Mouse (Mus musculus) ovary, postnatal 36 days (tissue): ENCODE results near the gene Slco3a1.

Experiments used
- DNase-seq: peaks from one replicate; pipeline ENCODE4 v3.0.0; 2022; ENCODE audit warnings: low spot score, mixed read lengths

The Slco3a1 gene

GRCm38 (mm10) chr7:74486083-74486482 is 68.5 kb downstream of the Slco3a1 start:
- no peak for DNase-seq

GRCm38 (mm10) chr7:74485669-74486068 is 68.9 kb downstream of the Slco3a1 start:
- no peak for DNase-seq

GRCm38 (mm10) chr7:74484024-74484385 is 70.6 kb downstream of the Slco3a1 start:
- DNase-seq: no peak

DNA sequence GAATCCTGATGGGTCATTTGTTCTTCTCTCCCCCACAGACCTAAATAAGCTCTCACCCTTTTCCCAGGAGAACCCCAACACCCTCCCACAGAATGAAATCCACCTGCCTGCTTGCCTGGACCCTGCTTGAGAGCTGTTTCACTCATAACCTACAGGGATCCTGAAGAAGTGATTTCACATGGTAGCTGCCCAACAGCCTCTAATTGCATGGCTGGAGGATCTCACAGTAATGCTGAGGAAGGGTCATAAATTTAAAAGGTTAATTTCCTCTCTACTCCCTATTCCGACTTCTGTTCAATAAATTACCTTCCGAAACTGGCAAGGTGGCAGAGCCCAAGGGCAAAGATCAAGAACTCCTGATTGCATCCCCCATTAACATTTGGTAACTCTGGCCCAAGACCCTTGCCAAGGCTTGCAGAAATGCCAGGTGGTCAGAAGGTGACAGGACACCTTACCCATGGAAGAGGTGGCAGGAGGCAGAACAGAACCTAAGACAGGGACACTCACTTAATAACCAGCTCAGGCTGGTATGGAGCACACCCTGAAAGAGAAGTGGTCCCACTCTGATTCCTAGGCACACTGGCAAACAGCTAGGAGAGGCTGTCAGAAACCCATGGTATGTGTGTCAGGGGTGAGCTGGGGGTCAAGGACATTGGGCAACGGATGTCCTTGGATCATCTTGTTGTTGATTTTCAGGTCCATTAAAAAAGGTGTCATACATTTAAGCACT is 71.1 kb downstream of the Slco3a1 start:
- DNase-seq: no peak

DNA sequence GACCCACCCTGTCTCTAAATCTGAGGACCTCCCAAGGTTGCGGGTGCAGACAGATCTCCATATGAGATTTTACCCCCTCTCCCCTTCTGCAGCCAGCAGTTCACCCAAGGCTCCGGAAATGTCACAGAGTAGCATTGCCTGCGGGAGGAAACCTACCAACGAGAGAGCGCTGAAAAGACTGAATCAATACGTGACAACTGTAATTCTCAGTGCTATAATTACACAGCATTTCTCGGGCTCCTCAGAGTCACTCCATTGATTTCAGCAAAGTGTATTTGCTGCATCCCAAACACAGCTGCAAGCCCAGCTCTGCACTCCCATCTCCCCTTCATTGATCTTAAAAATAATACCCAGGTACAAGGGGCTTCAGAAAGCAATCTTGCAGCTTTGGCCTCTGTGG is 82.8 kb downstream of the Slco3a1 start:
- no peak for DNase-seq

DNA sequence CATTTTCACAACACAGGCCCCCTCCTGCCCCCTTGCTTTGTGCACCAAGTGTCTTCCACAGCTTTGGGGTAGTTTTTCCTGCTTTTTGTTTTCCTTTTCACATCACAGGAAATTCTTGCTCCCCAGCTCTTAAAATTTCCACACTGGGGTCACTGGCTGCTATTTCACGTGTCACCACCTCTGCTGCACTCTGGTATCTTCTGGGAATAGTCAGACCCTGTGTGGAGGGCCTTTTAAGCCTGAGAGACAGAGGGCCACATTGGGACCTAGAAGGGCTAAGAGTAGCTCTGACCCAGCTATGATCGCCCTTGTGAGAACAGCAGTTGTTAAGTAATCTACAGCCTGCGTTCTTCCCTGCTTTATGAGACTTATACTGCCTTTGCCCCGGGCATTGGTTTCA is 87.7 kb downstream of the Slco3a1 start:
- DNase-seq: no peak

GRCm38 (mm10) chr7:74464638-74465037 is 89.9 kb downstream of the Slco3a1 start:
- DNase-seq: no peak

DNA sequence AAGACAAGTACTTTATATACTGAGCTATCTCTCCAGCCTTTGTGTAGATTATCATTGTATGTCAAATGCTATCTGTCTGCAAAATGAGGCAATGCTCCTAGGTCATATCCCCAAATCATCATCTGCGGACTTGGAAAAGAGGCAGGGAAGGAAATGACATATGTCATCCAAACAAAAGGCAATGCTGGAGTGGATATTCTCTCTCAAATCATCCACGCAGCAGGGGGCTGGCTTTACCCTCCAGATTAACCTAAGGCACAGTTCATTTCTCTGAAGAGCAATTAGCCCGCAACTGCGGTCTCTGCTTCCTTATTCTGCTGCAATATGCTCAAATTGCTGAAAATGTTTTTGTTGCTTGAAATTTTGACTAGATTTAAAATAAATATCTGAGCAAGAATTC is 92.1 kb downstream of the Slco3a1 start:
- DNase-seq: no peak

DNA sequence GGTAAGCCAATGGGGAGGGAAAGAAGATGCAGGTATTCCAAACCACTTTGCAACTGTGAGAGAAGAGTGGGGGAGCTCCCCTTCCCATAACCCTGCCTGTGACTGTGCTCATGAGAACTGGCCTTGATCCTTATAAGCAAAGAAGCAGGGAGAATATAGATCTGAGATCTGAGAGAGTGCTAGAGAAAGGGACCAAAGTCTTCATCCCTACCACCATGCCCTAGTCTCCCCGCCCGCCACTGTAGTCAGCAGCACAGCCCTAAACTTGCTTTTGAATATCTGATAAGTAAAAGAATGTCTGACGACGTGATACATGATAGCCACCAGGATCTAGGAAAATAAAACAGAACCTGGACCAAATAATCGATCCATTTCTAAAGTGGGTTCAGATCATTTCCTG is 92.8 kb downstream of the Slco3a1 start:
- no peak for DNase-seq

- DNase-seq: no peak
Observed at GRCm38 (mm10) chr7:74461146-74461545, 93.4 kb downstream of the Slco3a1 start.

GRCm38 (mm10) chr7:74459812-74460211 is 94.8 kb downstream of the Slco3a1 start:
- no peak for DNase-seq

DNA sequence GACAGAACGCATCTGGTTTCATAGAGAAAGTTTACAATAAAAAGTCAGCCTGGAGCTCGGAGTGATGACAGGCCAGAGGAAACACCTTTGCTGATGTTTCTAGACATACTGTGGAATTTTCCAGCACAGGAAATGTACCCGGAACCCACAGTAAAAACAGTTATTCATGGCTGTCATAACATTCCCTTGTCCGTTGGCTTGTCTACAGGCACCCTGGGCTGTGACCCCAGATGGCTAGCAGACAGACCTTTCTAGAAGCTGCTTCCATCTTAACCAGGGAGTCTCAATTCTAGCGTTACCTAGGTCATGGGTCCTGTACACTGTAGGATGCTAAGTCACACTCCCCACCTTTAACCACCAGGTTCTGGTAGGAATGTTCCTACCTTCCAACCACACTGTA is 95.3 kb downstream of the Slco3a1 start:
- DNase-seq: no peak

- no peak for DNase-seq
Observed at GRCm38 (mm10) chr7:74458475-74459221, 95.9 kb downstream of the Slco3a1 start.

- DNase-seq: no peak
Observed at GRCm38 (mm10) chr7:74457347-74457975, 97.1 kb downstream of the Slco3a1 start.

- no peak for DNase-seq
Observed at GRCm38 (mm10) chr7:74456781-74457180, 97.8 kb downstream of the Slco3a1 start.

DNA sequence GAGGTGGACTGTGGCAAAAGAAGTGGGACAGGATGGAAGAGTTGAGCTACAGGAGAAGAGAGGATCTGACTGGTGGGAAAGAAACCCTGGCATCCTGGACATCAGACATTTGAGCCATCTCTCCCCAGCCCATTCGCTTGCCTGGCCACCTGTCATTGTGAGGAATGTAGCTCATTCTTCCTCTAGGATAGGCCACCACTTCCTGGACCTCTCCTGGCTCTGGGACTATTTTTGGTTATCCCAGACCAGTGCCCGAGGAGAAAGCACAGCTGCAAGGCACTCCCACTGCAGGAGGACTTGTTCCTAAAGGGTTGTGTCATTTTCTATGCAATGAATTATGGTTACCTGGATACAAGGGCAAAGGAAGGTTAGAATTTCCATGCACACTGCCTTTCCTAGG is 103.5 kb downstream of the Slco3a1 start:
- no peak for DNase-seq

GRCm38 (mm10) chr7:74449802-74450201 is 104.8 kb downstream of the Slco3a1 start:
- no peak for DNase-seq

GRCm38 (mm10) chr7:74447781-74448180 is 106.8 kb downstream of the Slco3a1 start:
- peak; percentile 28 for DNase-seq

GRCm38 (mm10) chr7:74445148-74445547 is 109.4 kb downstream of the Slco3a1 start:
- DNase-seq: no peak

DNA sequence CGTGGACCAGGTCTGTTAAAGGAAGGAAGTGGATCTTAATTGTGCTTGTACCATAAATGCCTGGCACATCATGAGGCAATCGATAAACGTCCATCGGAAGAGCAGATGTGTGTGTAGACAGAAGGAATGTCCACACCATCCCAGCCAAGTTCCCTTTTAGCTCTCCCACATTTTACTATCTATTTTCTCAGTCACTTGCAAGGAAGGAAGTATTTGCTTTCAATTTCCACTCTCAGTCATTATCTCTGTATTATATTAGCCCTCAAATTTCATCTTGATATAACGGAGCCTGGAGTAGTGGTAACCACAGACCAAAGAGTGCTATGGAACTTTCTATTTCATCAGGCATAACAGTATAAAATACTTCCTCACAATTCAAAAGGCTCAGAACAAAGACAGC is 112.2 kb downstream of the Slco3a1 start:
- DNase-seq: no peak

DNA sequence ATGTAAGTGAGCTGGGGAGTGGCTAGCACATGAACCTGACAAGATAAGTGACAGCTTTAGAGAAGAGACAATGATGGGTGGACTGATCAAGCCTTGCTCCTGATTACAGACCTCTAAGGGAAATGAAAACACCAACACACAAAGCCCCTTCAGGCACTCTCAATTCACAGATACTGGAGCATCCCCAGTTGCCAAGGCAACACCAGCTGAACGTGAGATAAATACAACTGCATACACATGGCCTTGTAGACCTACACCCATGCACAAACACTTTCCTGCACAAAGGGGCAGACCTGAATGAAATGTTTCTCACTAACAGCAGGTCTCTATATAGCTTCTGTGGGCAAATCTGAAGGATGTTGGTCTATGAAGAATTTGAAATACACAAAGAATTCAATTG is 117.0 kb downstream of the Slco3a1 start:
- DNase-seq: no peak

DNA sequence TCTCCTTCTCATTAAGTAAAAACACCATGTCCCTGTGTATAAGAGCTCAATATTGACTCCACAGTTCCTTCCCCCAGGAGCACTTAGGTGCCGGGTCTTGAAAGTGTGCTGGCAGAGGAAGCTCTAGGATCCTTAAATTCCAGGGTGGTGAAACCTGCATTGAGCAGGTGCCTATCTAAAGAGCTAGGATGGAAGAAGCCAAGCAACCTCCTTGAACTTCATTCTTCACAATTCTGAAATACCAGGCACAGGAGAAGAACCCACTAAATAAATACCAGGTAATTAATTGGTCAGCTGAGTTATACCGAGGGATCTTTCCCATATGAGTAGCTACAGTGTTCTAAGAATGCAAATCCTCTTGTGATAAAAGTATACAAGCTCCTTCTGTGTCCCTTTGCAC is 117.9 kb downstream of the Slco3a1 start:
- no peak for DNase-seq

DNA sequence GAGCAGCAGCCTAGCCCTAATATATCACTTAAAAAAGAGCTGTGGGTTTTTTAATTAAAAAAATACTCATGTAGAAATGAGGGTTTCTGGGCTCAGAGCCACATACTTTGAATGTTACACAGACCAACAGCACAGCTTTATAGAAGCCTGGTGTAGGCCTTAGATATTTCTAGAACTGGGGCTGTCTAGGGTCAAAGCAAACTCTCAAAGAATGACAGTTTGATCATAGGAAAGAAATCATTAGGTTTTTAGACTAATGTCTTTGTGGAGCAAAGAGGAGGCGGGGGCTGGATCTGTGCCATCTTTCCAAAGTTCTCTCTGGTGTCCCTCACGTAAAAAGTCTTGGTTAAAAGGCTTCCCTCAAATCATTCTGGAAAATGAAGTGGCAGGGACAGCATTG is 121.6 kb downstream of the Slco3a1 start:
- no peak for DNase-seq
